Mouse (Mus musculus): Measurements from ENCODE around the gene Gm10644. TPM values are rescaled to one million over a fixed set of nuclear protein-coding genes. Genes with fewer than 3 reads are reported as not detected.

The Gm10644 gene
- polyA plus RNA-seq, 1 experiment = 1.1 TPM

DNA sequence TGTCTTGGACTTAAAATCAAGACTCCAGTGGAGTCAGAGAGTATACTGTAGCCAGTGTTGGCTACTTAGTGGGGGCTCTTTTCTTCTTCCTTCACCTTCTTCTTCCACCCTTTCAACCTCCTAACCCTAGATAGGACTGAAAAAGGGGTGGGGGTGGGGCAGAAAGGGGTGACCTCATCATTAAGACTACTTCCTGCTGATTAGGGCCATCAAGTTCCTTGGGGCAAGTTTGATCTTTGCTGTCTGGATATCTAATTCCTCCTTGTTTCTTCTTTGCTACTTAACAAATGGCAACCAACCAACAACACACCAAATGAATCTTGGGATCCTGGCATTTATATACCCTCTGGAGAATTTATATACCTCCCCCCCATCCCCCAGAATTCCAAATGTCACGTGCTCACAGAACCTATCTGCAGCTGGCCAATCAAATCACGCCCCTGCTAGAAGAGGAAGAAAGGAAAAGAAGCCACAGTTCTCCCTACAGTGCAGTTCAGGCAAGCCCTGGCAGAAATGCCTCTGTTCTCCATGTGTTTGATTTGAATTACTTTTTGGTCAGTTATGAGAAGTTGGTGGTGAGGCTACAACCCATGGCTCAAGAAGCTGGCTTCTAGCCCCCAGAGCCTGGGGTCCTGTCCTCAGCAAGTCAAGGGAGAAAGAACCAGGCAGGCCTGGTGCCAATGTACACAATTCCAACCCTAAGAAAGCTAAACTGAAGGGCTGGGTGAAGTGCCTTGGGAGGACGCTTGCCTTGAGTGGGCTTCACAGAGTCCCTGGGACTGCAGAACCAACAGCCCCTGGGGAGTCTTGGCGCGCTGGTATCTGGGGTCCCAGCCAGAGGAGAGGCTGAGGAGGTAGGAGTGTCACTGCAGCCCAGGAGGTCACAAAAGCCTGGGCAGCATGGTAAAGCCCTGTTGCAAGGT is 42.9 kb downstream of the Gm10644 start:
- H3K27me3 ChIP-seq (ENCODE audit: control insufficient read depth, insufficient read depth, low read length) = no peaks in the 10 kb centered on the region
- DNase-seq = no peak
- WGBS = 85% methylated on average over 5 of the region's 5 CpGs
- no peaks in the 10 kb centered on the region for H3K36me3 ChIP-seq (ENCODE audit: control insufficient read depth, insufficient read depth, low read length)
- no peak overlapping the region for H3K27ac ChIP-seq (ENCODE audit: control insufficient read depth, insufficient read depth, low read length)
- TF ChIP-seq POLR2A (IDR thresholded peaks at IDR 0.05; ENCODE audit: control insufficient read depth, extremely low read depth, insufficient read depth, low read length, poor library complexity) (no peak), CTCF (IDR thresholded peaks at IDR 0.05; ENCODE audit: borderline replicate concordance, control insufficient read depth, extremely low read depth, insufficient read depth, low read length, poor library complexity) (no peak)
- no peak overlapping the region for H3K4me3 ChIP-seq (ENCODE audit: control insufficient read depth, insufficient read depth, low read length)
- no peaks in the 10 kb centered on the region; the same call in 1 of the 2 replicates for H3K4me1 ChIP-seq (replicated peaks; ENCODE audit: control insufficient read depth, insufficient read depth, low read length)

DNA sequence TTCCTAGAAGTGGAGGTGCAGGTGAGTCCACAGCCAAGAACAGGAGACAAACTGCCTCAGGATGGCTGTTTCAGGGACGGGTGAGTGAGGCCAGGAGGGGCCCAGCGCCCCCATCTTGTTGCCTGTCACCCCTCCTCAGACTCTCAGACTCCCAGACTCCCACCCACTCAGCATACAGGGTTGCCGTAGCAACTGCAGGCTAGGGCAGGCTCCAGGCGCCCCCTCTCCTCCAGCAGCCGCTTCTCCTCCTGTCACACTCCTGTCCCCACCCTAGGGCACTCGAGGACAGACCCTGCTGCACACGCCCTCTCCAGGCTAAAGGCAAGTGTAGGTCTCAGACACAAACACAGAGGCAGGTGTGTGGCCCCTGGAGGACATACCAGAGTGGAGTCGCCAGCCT is 45.7 kb downstream of the Gm10644 start:
- no peak overlapping the region for H3K27ac ChIP-seq (ENCODE audit: control insufficient read depth, insufficient read depth, low read length)
- no peak overlapping the region for H3K4me3 ChIP-seq (ENCODE audit: control insufficient read depth, insufficient read depth, low read length)
- H3K36me3 ChIP-seq (ENCODE audit: control insufficient read depth, insufficient read depth, low read length) = no peaks in the 10 kb centered on the region
- no peaks in the 10 kb centered on the region for H3K27me3 ChIP-seq (ENCODE audit: control insufficient read depth, insufficient read depth, low read length)
- no peak for TF ChIP-seq CTCF (IDR thresholded peaks at IDR 0.05; ENCODE audit: borderline replicate concordance, control insufficient read depth, extremely low read depth, insufficient read depth, low read length, poor library complexity)
- TF ChIP-seq POLR2A (IDR thresholded peaks at IDR 0.05; ENCODE audit: control insufficient read depth, extremely low read depth, insufficient read depth, low read length, poor library complexity) = no peak
- peaks cover 5% of the 10 kb centered on the region for H3K4me1 ChIP-seq (replicated peaks; ENCODE audit: control insufficient read depth, insufficient read depth, low read length)
- 88% methylated on average over 8 of the region's 8 CpGs for WGBS
- no peak for DNase-seq

DNA sequence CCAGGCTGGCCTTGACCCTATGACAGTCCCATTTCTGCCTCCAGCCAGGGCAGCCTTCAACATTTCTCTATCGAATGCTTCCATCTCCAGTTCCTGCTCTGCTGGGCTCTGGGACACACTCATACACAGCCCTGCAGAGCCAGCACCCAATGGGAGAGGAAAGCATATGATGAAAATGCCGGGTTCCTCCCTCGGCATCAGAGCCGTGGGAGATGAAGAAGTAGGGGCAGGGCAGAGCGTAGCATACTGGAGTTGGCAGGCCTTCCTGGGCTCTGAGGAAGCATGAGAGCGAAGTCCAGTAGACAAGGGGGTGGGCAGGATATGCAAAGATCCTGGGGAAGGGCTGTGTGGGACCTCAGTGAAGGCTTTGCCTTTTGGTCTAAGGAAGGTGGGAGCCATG is 46.4 kb downstream of the Gm10644 start:
- Histone ChIP-seq H3K36me3 (ENCODE audit: control insufficient read depth, insufficient read depth, low read length) (no peaks in the 10 kb centered on the region), H3K4me3 (ENCODE audit: control insufficient read depth, insufficient read depth, low read length) (no peak overlapping the region), H3K27ac (ENCODE audit: control insufficient read depth, insufficient read depth, low read length) (no peak overlapping the region), H3K4me1 (replicated peaks; ENCODE audit: control insufficient read depth, insufficient read depth, low read length) (peaks cover 5% of the 10 kb centered on the region), H3K27me3 (ENCODE audit: control insufficient read depth, insufficient read depth, low read length) (no peaks in the 10 kb centered on the region)
- DNase-seq = no peak
- 95% methylated on average over 6 of the region's 6 CpGs for WGBS
- TF ChIP-seq CTCF (IDR thresholded peaks at IDR 0.05; ENCODE audit: borderline replicate concordance, control insufficient read depth, extremely low read depth, insufficient read depth, low read length, poor library complexity) (no peak), POLR2A (IDR thresholded peaks at IDR 0.05; ENCODE audit: control insufficient read depth, extremely low read depth, insufficient read depth, low read length, poor library complexity) (no peak)

DNA sequence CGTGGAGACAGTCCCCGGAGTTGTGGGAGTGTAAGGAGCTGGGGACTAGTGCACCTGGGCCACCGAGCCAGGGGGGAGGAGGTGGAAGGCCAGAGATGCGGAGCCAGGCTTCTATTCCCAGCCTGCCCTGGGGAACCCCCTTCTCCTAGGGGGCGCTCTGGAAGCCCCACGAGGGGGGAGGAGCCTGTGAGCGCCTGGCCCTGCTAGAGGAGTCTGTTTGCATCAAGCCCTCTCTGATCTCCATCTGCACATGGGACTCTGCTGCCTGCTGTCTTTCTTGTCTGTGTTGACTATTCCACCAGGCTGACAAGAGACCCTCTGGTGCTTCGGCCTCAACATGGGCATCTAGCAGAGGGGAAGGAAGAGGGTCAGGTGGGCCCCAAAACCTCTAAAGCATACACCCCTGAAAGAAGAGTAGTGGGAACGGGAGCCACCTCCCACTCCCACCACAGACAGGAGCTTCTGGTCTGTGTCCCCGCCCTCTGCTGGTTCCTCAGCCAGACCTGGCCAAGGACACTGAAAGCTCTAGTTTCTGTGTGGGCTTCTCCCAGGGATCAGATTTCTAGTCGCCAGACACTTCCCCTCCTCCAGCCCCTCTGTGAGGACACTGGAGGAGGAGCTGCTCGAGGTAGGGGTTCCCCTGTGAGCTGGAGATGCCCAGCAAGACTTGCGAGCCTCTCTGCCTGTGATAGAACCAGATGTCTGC is 51.9 kb downstream of the Gm10644 start:
- H3K36me3 ChIP-seq (ENCODE audit: control insufficient read depth, insufficient read depth, low read length) = no peaks in the 10 kb centered on the region
- H3K27me3 ChIP-seq (ENCODE audit: control insufficient read depth, insufficient read depth, low read length) = no peaks in the 10 kb centered on the region
- H3K4me3 ChIP-seq (ENCODE audit: control insufficient read depth, insufficient read depth, low read length) = no peak overlapping the region
- peaks cover 28% of the 10 kb centered on the region for H3K4me1 ChIP-seq (replicated peaks; ENCODE audit: control insufficient read depth, insufficient read depth, low read length)
- WGBS = 49% methylated on average over 13 of the region's 13 CpGs
- DNase-seq = peak; percentile 49
- H3K27ac ChIP-seq (ENCODE audit: control insufficient read depth, insufficient read depth, low read length) = no peak overlapping the region
- no peak for TF ChIP-seq POLR2A (IDR thresholded peaks at IDR 0.05; ENCODE audit: control insufficient read depth, extremely low read depth, insufficient read depth, low read length, poor library complexity)

DNA sequence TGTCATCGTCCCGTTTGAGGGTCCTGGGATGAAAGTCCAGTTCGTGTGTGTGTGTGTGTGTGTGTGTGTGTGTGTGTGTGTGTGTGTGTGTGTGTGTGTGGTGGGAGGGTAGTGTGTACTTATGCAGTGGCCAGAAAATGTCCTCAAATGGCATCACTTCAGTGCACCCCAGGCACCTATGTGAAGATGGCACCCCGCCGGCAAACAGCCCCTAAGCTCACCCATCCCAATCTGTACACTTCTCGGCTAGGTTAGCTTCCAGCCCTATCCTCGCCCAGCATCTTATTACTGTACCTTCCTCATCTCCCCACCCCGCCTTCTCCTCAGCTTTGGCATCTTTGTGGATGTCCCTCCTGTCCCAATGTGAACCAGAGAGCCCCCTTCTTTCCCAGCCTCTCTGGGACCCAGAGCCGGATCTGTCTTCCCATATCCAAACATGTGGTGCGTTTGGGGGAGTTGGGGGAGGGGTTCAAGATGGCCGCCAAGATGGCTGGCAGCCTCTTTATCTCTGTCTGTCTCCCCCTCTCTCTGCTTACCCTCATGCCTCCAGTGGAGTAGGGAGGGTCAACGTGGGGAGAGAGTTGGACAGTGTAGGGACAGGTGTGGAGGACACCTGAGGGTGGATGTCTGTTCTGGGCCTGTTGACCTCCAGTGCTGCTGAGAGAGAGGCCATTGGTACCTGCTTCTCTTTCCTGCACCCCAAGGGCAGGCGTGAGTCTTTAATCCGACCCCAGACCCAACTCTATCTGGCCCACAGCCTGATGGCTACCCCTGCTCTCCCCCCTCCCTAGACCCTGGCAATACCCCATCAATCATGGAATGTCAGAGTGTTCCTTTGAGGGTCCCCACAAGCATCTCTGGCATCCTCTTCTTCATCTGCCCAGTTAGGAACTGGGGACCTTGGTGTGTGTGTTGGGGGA is 53.2 kb downstream of the Gm10644 start:
- WGBS = 64% methylated on average over 14 of the region's 14 CpGs
- Histone ChIP-seq H3K4me1 (replicated peaks; ENCODE audit: control insufficient read depth, insufficient read depth, low read length) (peaks cover 28% of the 10 kb centered on the region), H3K4me3 (ENCODE audit: control insufficient read depth, insufficient read depth, low read length) (peak overlapping the region; percentile 50)

DNA sequence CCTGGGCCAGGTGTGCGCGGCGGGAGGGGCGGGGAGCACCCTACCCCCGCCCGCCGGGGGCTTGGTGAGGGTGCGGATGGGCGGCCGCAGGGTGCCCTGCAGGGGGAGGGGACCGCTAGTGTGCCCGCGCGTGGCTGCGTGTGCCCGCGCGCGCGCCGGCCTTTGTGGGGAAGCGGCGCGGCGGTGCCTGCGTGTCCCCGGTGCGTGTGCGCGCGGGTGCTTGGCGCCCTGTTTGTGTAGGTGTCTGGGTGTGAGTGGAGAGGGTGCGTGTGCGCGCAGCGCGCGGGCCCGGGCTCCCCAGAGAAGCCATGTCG is 54.1 kb downstream of the Gm10644 start:
- H3K36me3 ChIP-seq (ENCODE audit: control insufficient read depth, insufficient read depth, low read length) = no peaks in the 10 kb centered on the region
- peak; percentile 37 for DNase-seq
- H3K27me3 ChIP-seq (ENCODE audit: control insufficient read depth, insufficient read depth, low read length) = no peaks in the 10 kb centered on the region
- H3K27ac ChIP-seq (ENCODE audit: control insufficient read depth, insufficient read depth, low read length) = no peak overlapping the region
- peaks cover 28% of the 10 kb centered on the region for H3K4me1 ChIP-seq (replicated peaks; ENCODE audit: control insufficient read depth, insufficient read depth, low read length)
- TF ChIP-seq POLR2A (IDR thresholded peaks at IDR 0.05; ENCODE audit: control insufficient read depth, extremely low read depth, insufficient read depth, low read length, poor library complexity) = no peak
- no peak for TF ChIP-seq CTCF (IDR thresholded peaks at IDR 0.05; ENCODE audit: borderline replicate concordance, control insufficient read depth, extremely low read depth, insufficient read depth, low read length, poor library complexity)
- H3K4me3 ChIP-seq (ENCODE audit: control insufficient read depth, insufficient read depth, low read length) = peak overlapping the region; percentile 50
- WGBS = 0% methylated on average over 39 of the region's 40 CpGs

More for the DNA sequence above, 53.2 kb downstream of the Gm10644 start:
- TF ChIP-seq POLR2A (IDR thresholded peaks at IDR 0.05; ENCODE audit: control insufficient read depth, extremely low read depth, insufficient read depth, low read length, poor library complexity) (no peak), CTCF (IDR thresholded peaks at IDR 0.05; ENCODE audit: borderline replicate concordance, control insufficient read depth, extremely low read depth, insufficient read depth, low read length, poor library complexity) (no peak)
- H3K36me3 ChIP-seq (ENCODE audit: control insufficient read depth, insufficient read depth, low read length) = no peaks in the 10 kb centered on the region
- DNase-seq = no peak
- H3K27me3 ChIP-seq (ENCODE audit: control insufficient read depth, insufficient read depth, low read length) = no peaks in the 10 kb centered on the region
- H3K27ac ChIP-seq (ENCODE audit: control insufficient read depth, insufficient read depth, low read length) = no peak overlapping the region

Data from thymus, adult 2 months (tissue).